Mouse (Mus musculus) megakaryocyte-erythroid progenitor cell, adult 5-6 weeks (primary cell): ENCODE measurements around the gene Gm21953. TPM values are rescaled to one million over a fixed set of nuclear protein-coding genes. Genes with fewer than 3 reads are reported as not detected.
"Not testable (repeated sequence)": the region's sequence is repeated elsewhere in the genome, so short reads cannot be mapped to it uniquely, and the experiment has no call there.

Experiments used
- ATAC-seq: replicated peaks from 2 replicates; pipeline ENCODE4 v1.8.0; 2016; ENCODE audit warnings: mild to moderate bottlenecking, inconsistent platforms; ENCODE audit not compliant: severe bottlenecking, poor library complexity, low FRiP score, low TSS enrichment
- total RNA-seq, 2 experiments: library from RNA; stranded (forward) in 1 of 2; stranded (reverse) in 1 of 2; fragments of 200-1000, 215-1000 nt in 1 of 2; fragments of >200 nt in 1 of 2; fragmentation: Nextera tagmentation in 1 of 2; gene quantifications; 2 replicates each; pipeline ENCODE4 v1.2.3; 2014 to 2017

Gm21953 gene
- not detected in 2 replicates for total RNA-seq (2014; fragmentation: Nextera tagmentation)
- total RNA-seq (2017) = not detected in 2 replicates

DNA sequence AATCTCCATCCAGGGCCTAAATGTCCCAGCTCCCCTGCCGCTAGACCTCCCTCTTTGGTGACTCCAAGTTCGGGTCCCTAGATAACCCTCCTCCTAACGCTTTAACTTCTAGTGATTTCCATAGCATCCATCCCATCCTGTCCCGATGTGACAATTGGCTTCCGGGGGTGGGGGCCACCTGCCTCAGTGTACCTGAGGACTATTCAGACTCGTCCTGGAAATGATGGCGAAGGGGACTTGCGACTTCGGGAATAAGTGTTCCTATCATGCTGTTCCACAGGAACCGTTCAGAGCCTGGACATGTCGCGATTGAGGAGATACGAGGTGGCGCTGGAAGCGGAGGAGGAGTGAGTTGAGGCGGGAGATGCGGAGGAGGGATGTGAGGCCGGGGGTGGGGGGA is at the start of gene Gm21953:
Gene Gm21953, plus strand, starts transcription at position 301 of the 400 bp plus-strand sequence.
- not testable (repeated sequence) for ATAC-seq

DNA sequence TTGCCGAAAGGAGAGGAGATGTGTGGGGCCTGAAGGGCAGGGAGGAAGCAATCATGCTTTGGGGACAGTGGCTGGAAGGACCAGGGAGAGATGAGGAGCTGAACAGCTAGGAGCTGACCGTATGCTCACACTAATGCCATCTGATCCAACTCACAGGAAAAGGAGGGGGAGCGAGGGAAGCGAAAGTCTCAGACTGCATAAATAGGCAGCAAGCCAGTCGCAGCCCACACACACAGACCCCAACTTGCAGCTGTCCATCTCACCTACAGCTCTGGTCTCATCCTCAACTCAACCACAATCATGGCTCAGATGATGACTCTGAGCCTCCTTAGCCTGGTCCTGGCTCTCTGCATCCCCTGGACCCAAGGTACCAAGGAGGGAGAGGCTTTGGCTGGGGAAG is 38.6 kb upstream of the Gm21953 start, which contains the start of gene Ccl21b:
Gene Ccl21b, plus strand, starts transcription at position 301 of the 400 bp plus-strand sequence.
- ATAC-seq = not testable (repeated sequence)

DNA sequence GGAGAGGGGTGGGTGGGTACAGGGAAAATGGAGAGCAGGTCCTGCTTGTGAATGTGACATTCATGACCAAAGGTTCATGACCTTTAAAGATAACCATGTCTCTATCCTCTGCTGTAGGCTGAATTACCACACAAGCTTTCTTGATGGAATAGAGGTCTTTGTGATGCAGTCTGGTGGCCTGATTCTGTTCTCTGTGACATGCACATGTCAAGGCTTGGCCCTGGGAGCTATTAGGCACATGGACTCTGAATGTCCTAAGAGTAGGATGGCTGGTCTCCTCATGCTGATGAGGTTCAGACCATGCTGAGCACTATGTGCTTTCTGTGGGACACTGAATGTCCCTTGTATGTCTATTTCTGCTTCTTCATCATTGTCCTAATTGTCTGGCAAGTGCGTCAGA is 24.0 kb downstream of the Gm21953 start, which contains the start of gene Fam205a3:
Gene Fam205a3, plus strand, starts transcription at position 301 of the 400 bp plus-strand sequence.
- ATAC-seq = not testable (repeated sequence)

Other genes starting within 250 kb of the Gm21953 start
- not detected in 2 replicates for gene Gm3893, start 203.1 kb upstream of the Gm21953 start, total RNA-seq (2014; fragmentation: Nextera tagmentation)
- not detected in 2 replicates for gene Gm3893, start 203.1 kb upstream of the Gm21953 start, total RNA-seq (2017)
- not detected in 2 replicates for gene Gm13304, start 179.4 kb upstream of the Gm21953 start, total RNA-seq (2014; fragmentation: Nextera tagmentation)
- gene Gm13304, start 179.4 kb upstream of the Gm21953 start, total RNA-seq (2017) = not detected in 2 replicates
- gene Gm13306, start 140.8 kb upstream of the Gm21953 start, total RNA-seq (2014; fragmentation: Nextera tagmentation) = not detected in 2 replicates
- not detected in 2 replicates for gene Gm13306, start 140.8 kb upstream of the Gm21953 start, total RNA-seq (2017)
- not detected in 2 replicates for gene Gm13305, start 125.7 kb upstream of the Gm21953 start, total RNA-seq (2014; fragmentation: Nextera tagmentation)
- gene Gm13305, start 125.7 kb upstream of the Gm21953 start, total RNA-seq (2017) = 0.38 and 5.2 TPM in 2 replicates
- not detected in 2 replicates for gene Gm10600, start 53.6 kb upstream of the Gm21953 start, total RNA-seq (2014; fragmentation: Nextera tagmentation)
- gene Gm10600, start 53.6 kb upstream of the Gm21953 start, total RNA-seq (2017) = not detected in 2 replicates
- not detected in 2 replicates for gene Ccl21b, start 38.5 kb upstream of the Gm21953 start, total RNA-seq (2014; fragmentation: Nextera tagmentation)
- not detected in 2 replicates for gene Ccl21b, start 38.5 kb upstream of the Gm21953 start, total RNA-seq (2017)
- not detected in 2 replicates for gene Fam205a3, start 24.1 kb downstream of the Gm21953 start, total RNA-seq (2014; fragmentation: Nextera tagmentation)
- gene Fam205a3, start 24.1 kb downstream of the Gm21953 start, total RNA-seq (2017) = 0.08 TPM in 1 of 2 replicates, not detected in the other
- gene Gm21586, start 145.1 kb downstream of the Gm21953 start, total RNA-seq (2014; fragmentation: Nextera tagmentation) = not detected in 2 replicates
- not detected in 2 replicates for gene Gm21586, start 145.1 kb downstream of the Gm21953 start, total RNA-seq (2017)
- 0.42 and 1.4 TPM in 2 replicates for gene Gm2163, start 172.5 kb downstream of the Gm21953 start, total RNA-seq (2014; fragmentation: Nextera tagmentation)
- 0.23 TPM in 1 of 2 replicates, not detected in the other for gene Gm2163, start 172.5 kb downstream of the Gm21953 start, total RNA-seq (2017)
- gene Fam205a2, start 233.9 kb downstream of the Gm21953 start, total RNA-seq (2014; fragmentation: Nextera tagmentation) = not detected in 2 replicates
- 0.08 TPM in 1 of 2 replicates, not detected in the other for gene Fam205a2, start 233.9 kb downstream of the Gm21953 start, total RNA-seq (2017)